Mouse (Mus musculus) retina, adult 2 months (tissue): ENCODE measurements around the gene Bcl10.
"Not testable (repeated sequence)": the region's sequence is repeated elsewhere in the genome, so short reads cannot be mapped to it uniquely, and the experiment has no call there.

Experiments used
- DNase-seq: peaks from one replicate; pipeline ENCODE4 v3.0.0-alpha.2; 2012; ENCODE audit warnings: low read depth, low spot score

Bcl10 gene

DNA sequence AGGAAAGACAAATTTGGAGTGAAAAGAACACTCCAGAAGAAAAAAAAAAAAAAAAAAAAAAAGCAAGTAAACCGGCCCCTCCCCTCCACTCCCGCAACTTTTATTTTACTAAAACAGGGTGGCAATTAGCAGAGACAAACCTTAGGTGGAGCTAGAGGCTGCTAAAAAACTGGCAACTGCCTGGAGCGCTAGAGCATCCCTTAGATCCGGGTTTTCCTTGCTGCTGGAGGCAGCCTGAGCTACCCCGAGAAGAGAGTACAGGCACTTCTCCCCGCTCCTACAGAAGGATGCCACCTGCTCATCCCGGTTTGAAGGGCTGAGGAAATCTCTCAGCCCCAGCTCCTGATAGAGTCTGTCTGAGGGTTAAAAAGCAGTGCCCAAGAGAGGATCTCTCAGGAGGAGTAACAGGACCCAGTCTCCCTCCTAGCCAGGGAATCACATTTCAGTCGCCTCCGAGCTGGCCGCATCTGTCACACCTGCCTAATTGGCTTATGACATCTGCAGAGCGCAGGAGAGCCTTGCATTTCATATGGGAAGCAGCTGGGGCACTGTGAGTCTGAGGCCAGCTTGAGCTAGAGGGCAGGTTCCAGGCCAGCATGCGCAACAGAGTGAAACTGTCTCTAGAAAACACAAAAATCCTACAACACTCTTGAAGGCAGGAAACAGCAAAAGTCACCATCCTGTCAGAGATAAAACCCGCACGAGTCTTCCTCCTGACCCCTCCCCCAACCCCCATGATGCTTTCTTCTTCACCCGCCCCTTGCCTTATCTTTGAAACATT, 27.6 kb downstream of the Bcl10 start:
- DNase-seq = no peak

DNA sequence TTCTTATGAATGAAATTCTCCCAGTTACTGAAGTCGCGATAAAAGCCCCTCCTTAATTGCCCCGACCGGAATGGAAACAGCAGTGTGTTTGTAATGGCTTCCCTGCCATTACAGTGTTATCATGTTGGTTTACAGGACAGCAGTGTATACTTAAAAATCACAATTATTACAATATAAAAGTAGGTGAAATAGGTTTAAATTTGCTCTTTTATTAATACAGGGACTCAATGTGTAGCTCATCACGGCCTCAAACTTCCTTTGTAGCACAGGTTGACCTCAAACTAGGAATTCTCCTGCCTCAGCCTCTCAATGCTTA, 28.2 kb downstream of the Bcl10 start:
- DNase-seq = no peak

DNA sequence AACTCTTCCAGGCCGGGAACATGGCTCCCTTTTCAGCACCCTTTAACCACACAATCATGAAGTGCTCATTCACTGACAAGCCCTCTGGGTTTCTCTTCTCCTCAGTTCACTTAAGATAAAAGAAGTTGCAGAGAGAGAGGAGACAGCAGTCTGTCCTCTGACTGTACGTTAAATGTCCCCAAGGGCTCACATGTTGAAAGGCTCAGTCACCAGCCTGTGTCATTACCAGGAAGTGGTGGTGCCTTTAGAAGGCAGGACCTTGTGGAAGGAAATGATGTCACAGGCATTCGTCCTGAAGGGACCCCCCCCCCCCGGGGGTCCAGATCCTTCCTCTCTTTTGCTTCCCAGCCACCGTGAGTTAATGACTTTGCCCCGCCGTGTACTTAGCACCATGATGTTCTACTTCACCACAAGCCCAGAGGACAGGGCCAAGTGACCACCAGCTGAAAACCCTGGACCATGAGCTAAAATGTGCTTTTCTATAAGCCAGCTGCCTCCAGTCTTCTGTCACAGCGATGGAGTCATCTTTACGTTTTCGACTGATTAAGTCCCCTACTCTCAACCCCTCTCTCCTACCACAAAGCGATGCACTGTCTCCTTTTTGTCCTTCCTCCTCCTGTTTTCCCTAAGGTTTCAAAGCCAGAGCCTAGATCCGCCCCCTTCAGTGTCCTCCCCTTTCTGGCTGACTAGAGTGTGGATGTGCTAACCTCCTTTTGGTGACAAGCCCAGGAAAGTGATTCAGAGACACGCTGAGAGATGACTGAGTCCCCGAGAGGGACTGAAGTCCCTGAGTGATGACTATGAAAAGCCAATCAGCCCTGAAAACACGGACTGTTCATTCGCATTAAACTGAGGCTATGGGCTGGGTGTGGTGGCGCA, 28.9 kb downstream of the Bcl10 start:
- no peak for DNase-seq

DNA sequence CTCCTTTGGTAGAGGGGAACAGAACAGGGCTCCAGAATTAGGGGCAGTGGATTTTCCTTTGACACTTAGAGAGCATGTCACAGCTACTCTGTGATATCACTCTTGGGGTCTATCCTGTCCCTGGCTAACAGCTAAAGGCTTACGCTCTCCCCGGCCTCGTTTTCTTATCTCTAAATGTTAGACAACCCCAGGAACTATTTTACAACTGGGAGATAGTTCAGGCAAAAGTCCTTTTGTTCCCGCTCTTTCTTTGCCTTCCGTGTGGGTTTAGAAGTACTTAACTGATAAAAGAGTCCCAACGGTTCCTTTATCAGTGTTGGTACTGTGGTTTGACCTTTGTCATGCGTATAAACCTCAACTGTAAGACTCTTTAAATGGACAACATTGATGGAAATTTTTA, 30.3 kb downstream of the Bcl10 start:
- no peak for DNase-seq

DNA sequence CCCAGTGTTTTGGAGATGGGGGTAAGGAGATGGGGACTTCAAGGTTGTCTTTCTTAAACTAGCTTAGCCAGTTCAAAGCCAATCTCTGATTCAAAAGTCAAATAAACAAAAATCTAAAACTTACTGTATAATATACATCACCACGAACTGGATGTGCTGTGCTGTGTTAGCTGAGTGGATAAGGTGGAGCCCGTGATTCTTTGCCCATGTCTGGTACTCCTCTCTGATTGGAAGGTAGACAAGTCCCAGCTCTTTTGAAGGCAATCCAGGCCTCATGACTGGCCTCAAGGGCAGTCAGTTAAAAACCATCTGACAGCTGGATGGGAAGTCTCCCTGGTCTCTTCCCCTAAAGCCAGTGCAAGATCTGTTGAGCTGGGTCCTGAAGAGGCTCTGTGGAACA, 30.8 kb downstream of the Bcl10 start:
- DNase-seq = no peak

DNA sequence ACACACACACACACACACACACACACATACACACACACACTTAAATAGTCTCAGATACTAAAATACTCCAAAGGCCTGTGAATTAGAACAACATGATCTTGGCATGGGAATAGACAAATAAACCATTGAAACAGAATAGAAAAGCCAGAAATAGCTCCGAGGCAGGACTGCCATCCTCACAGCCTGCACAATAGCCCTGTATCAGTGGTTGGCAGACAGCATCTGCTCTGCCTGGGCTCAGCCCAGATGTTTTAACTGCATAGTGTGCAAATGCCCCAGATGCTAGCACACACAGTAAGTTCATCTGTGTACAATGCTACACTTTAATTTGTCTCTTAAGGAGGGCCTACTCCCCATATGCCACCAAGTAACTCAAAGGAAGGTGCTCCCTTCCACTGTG, 37.2 kb downstream of the Bcl10 start:
- no peak for DNase-seq

DNA sequence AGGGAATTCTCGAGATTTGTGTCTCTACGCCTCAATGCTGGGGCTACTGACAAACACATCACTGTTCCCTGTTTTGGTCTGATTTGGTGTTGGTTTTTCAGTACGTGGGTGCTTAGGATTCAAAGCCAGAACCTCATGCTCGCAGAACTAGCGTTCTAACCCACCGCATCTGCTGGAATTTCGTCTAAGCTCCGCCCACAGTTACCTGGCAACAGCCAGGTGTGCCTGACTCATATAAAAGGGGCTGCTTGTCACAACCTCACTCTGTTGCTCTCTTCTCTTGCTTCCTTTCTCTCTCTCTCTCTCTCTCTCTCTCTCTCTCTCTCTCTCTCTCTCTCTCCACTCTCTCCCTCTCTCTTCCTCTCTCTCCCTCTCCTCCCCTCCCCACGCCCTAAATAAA, 39.8 kb downstream of the Bcl10 start:
- no peak for DNase-seq

DNA sequence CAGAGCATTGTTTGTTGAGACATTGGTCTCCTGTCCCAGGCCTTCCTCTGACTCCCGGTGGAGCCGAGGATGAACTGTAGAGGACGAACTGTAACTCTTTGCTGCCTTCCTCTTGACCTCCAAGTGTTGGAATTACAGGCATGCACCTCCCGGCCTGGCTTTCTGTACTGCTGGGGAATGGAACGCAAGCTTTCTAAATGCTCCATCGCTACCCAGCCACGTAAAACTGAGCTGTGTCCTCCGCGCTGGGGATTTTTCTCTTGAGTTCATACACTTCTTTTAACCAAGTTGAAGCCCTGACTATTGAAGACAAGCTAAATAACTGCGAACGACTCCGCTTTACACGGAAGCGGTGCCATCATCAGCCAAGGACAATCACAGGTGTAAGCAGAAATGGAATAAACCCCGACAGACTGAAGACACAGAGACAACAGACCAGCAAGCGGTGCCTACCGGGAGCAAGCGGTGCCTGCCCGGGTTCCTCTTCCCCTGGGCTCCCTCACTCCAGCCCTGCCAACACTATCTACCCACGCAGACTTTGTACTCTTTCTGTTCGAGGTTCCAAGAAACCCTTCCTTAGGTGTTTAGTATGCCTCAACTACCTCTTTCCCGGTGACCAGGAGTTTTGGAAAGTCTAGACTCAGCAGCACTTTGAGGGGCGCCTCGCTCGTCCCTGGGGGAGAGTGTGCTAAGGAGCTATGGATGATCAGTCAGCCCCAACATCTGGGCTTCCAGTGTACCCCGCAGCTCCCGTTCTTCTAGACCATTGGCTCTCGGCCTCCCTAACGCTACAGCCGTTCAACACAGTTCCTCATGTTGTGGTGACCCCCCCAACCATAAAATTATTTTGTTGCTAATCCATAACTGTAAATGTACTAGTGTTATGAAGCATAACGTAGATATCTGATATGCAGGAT, 40.8 kb downstream of the Bcl10 start:
- DNase-seq = no peak

DNA sequence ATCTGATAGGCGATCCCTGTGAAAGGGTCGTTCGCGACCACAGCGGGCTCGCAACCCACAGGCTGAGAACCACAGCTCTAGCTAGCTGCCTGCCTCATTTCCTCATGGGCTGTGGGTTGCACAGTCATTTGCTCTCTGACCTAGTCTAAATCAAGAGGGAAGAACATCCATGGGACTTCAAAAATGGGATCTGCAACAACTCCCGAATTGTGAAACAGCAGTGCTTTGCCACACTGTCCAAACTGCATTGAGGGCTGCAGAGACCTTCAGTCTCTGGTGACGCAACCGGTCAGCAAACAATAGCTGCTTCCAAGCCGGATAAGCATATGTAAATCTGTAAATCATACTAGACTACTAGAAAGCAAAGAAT, 41.4 kb downstream of the Bcl10 start:
- DNase-seq = no peak

DNA sequence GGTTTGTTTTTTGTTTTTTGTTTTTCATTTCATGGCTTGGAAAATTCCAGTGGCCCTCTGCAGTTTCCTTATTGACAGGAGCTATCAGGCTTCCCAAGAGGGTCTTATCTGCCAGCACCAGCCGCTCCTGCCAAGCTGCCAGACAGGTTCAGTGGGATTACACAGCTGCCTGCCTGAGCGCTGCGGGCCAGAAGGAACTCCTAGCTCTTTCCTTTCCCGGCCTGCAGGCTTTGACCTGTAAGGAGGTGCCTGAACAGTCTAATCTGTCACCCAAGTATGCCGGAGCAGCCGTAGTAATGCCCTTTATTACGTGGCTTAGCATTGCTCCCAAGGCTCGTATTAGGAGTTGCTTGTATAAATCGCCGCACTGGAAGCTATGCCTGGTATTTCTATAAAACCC, 41.9 kb downstream of the Bcl10 start:
- no peak for DNase-seq

DNA sequence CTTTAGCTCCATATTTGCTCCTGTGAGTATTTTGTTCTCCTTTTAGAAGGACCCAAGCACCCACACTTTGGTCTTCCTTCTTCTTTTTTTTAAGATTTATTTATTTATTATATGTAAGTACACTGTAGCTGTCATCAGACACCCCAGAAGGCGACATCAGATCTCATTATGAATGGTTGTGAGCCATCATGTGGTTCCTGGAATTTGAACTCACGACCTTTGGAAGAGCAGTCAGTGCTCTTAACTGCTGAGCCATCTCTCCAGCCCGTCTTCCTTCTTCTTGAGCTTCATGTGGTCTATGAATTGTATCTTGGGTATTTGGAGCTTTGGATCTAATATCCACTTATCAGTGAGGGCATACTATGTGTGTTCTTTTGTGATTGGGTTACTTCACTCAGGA, 43.0 kb downstream of the Bcl10 start:
- DNase-seq = not testable (repeated sequence)

DNA sequence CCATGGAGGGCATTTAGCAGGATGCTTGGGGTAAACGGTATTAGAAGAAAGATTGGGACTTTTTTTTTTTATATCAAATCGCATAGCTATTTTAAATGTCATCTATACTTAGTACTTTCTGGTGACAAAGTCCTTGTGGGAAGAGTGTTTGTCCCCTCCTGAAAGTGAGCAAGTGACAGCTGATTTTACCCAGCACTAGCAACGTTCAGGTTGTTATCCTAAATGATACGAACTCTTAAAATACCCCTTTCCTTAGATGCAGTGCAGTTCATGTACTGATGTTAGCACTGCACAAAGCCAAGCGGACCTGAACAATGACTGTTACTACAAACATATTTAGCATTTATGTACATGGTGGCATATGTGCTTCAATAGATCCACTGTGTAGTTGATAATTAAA, 44.2 kb downstream of the Bcl10 start:
- no peak for DNase-seq

DNA sequence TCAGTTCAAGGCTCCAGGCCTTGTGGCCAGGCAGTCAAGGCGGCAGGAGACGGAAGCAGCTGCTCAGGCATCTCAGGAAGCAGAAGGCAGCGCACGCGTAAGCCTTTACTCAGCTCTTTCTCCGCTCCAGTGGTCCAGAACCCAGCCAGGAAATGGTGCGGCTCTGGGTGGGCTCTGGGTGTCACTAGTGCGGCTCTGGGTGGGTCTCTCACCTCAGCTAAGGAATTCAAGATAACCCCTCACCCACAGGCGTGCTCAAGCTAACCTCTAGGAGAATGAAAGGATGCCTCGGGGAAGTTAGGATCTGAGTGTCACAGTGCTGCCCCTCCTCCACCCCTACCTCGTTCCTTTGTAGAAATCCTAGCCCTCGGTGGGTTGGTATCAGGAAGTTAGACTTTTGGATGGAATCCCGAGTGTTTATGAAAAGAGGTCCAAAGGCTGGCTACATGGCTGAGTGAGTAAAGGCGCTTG, 46.5 kb downstream of the Bcl10 start:
- DNase-seq = no peak

DNA sequence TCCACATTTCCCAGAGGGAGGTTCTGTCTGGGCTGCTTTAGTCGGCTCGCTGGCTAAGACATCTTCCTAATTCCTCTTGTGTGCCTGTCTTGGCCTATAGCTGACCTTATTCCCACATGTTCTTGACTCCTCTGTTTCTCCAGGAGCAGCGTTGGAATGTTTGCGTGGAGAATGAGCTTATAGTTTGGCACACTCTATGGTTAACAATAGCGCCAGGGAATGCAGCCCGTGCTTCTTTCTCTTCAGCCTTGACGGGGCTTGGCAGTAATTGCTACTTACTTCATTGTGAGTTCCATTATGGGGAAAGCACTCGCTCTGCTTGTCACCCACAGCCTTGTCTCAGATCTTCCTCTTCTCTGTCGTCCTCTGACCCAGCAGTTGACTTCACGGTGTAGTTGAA, 48.9 kb downstream of the Bcl10 start:
- DNase-seq = no peak

DNA sequence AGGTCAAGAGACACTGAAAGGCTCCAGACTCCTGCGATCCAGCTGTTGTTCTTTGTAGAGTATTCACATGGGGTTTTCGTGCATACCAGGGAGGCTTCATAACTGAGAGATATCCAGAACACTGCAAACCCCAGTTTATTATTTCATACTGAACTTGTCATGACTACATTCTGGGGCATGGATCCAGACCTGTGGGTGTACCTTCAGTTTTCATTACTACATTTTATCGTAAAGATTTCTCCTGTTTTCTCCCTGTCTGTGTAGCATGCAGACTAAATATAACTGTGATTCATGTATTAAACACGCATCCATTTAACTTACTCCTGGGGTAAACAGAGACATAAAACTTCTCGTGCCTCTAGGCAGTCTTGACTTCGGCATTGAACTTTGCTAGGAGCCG, 52.4 kb downstream of the Bcl10 start:
- DNase-seq = no peak
